Mouse (Mus musculus) adrenal gland, postnatal 14 days (tissue): ENCODE measurements around the gene Cep97. TPM values are rescaled to one million over a fixed set of nuclear protein-coding genes. Genes with fewer than 3 reads are reported as not detected.
"Not testable (repeated sequence)": the region's sequence is repeated elsewhere in the genome, so short reads cannot be mapped to it uniquely, and the experiment has no call there.

Experiments
- DNase-seq: peaks from one replicate; pipeline ENCODE4 v3.0.0; 2021; ENCODE audit warnings: mixed read lengths
- total RNA-seq: library from RNA; stranded (reverse); gene quantifications from 2 replicates; pipeline ENCODE4 v1.2.3, GENCODE M21; 2021

Cep97 gene
- total RNA-seq, 1 experiment from 2014 or later, result 8.4 TPM

- DNase-seq, result not testable (repeated sequence)
These were observed 13.3 kb upstream of the Cep97 start for GRCm38 (mm10) chr16:55947876-55948410.

DNA sequence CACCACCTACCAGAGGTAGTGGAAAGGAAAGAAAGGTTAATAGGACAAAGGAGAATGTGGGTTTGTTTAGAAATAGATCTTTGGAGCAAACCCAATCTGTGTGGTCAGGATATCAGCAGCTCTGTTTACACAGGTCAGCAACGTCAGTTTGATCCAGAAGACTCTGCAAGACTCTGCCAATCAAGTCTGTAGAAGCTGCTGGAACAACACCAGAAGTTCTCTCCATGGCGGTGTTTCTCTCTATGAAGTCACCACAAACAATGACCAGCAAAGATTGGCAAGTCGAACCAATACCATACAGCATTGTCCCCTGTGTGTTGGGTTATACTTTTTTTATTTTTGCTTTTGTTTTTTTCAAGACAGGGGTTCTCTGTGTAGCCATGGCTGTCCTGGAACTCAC is 12.6 kb upstream of the Cep97 start:
- no peak for DNase-seq

DNA sequence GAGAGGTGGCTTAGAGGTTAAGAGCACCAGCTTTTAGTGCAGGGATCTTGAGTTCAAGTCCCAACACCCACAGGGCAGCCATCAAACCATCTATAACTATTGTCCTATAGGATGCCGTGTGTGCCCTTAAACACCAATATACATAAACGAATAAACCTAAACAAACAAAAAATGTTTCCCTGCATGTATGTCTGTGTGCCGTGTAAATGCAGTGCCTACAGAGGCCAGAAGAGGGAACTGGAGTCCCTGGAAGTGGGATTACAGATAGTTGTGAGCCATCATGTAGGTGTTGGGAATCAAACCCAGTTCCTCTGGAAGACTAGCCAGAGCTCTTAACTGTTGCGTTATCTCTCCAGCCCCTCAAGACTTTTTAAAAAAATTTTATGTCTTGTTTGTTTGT is 6.1 kb upstream of the Cep97 start:
- no peak for DNase-seq

DNA sequence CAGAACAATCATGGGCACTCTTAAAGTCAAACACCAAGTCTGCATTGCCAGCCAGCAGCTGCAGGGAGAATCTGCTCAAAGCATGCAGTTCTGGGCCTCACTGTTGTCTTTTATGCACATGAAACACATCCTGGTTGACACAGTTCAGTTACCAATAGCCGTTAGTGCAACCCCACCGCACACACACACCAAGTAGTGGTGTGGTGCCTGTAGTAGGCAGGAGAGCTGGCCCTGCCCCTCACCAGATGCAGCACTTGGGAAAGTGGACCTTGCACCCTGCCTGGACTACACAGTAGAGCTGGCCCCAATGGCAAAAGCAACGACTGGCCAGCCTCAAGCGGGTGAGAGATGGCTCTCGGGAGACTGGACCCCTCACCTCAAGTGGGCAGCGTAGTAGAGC is 5.0 kb upstream of the Cep97 start:
- no peak for DNase-seq

- DNase-seq, result no peak
These were observed 4.1 kb upstream of the Cep97 start for GRCm38 (mm10) chr16:55938761-55939160.

DNA sequence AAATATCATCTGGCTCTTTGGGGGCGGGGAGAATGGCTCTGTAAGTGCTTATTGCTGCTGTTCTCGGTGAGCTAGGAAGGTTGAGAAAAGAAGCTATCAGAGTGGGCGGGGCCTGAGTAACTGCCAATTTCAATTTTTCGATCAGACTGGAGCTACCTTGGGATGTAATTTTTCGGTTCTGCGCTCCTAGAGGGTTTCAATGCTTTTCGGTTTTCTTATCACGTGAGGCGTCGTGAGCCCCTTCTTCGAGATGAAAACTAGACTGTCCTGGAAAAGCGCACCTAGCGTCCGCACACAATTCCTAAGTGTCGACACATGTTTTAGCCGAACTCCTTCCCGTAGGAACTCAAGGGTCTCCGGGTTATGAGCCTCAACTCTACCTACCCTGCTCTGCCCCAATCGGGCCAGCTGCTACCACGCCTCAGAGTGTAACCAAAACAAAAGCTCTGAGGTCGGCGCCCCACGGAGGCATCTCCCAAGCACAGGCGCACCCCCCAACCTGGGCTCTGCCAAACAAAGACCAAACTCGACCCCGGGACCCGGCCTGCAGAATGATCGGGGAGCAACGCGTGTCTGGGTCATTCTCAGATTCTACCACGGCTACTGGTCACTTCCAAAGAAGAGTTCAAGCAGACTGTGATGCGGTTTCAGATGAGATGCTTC is 843 bp downstream of the Cep97 start:
- peak; percentile 45 for DNase-seq

DNA sequence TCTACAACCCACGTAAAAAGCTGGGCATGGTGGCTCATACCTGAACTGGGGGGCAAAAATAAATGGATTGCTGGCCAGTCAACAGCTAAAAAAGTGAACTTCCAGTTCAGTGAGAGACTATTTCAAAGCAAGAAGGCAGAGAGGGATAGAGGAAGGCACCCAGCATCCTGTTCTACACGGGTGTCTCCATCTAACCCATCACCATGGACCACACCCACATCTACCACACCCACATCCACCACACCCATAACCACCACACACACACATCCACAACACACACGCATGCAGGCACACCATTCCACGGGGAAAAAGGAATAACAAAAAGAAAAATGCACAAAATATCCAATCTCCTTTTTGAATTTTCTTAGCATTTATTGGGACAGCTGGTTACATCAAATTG is 10.6 kb downstream of the Cep97 start:
- no peak for DNase-seq

- no peak for DNase-seq
These were observed 12.6 kb downstream of the Cep97 start for GRCm38 (mm10) chr16:55922079-55922478.

GRCm38 (mm10) chr16:55914716-55915115 is 19.9 kb downstream of the Cep97 start:
- DNase-seq, result no peak

DNA sequence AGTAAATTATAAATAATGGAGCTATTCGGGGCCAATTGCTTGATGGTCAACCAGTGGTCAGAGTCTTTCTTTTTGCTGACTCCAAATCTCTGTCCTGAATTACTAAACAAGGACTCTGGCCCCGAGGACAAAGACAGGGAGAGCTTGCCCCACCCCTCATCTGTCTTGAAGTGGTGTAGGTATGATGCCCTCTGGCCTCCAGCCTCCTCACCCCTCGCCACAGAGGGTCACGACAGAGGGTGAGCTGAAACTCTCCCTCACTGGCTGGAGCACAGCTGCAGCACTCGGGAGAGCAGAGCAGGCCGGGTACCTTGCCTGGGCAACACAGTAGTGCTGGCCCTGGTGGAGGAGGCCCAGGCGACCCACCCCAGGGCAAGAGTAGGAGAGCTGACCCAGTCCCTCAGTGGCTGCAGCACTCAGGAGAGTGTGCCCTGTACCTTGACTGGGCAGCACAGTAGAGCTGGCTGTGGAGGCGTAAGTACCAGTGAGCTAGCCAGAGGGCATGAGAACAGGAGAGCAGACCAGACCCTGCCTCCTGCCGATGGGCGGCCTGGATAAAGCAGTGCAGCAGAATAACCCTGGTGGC is 24.4 kb downstream of the Cep97 start:
- no peak for DNase-seq

- no peak for DNase-seq
These were observed 27.6 kb downstream of the Cep97 start for GRCm38 (mm10) chr16:55906928-55907679.

DNA sequence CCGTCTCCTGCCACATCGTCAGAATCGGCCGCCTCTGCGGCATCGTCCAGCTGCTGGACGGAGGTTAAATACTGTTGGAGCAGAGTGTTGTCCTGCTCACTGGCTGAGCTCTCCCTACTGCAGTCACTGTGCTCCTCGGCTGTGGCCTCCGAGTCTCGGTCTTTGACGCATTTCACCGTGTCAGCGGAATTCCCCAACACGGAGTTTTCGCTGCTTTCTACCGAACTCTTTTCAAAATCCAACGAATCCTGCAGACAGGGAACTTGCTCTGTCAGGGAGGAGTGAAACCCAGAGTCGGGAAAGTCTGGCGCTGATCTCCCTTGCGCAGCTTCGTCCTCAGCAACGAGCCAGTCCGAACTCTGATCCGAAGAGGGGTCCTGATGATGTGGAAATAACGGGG is 29.3 kb downstream of the Cep97 start:
- DNase-seq, result no peak

DNA sequence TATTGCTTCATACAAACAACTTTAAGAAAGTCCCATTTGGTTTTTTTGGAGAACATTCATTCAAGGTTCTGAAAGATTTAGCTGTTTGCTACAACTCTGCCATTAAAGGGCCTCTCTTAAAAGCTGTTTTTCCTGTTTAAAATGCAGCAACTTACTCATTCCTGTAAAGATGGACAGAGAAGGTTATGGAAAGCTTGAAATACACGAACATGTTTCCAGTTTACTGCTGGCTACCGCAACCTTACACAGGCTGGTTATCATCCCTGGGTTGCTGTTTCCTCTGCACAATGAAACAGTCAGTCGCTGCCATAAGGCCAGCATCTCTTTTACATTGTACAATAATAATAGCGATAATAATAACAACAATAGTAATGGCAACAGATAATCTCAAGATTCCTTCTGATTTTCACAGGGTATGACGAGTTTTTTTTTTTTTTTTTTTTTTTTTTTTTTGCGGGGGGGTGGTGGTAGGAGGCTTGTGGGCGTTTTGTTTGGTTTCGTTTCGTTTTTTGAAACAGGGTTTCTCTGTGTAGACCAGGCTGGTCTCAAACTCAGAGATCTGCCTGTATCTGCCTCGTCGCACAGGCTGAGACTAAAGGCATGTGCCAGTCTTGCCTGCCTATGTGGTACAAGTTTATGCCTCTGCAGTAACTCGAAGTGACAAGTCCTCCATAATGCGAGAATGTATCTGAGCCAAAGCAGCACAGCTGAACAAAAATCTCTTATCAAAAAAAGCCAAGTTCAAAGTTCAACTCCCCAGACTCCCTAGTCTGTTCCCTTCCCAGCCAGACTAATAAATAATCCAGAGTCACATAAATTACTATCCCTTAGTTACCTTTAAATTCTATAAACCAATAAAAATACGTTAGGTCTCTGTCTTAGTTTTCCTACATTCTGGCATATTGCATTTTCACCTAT is 32.6 kb downstream of the Cep97 start:
- no peak for DNase-seq

GRCm38 (mm10) chr16:55898385-55899002 is 36.2 kb downstream of the Cep97 start:
- DNase-seq, result peak; percentile 30

GRCm38 (mm10) chr16:55895651-55896095 is 39.0 kb downstream of the Cep97 start:
- DNase-seq, result no peak

GRCm38 (mm10) chr16:55894893-55895650 is 39.6 kb downstream of the Cep97 start, which contains the start of gene Nxpe3:
TSS of gene Nxpe3 (minus strand) at chr16:55895285.
- peak; percentile 89 for DNase-seq

DNA sequence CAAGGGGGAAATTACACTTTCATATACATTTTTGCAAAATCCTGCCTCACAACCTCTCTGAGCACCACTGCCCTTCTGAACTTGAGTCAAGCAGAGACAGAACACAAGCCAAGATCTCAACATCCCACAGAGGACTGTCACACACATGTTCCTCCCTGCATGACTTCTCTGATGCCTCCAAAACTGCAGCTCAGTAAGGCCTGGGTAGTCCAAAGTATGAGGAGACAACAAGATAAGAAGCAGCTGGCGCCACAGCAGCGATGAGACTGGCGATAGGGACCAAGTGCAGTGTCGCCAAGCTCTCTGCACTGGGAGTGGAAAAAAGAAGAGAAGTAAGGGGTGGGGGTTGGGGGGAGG is 40.1 kb downstream of the Cep97 start:
- peak; percentile 42 for DNase-seq

DNA sequence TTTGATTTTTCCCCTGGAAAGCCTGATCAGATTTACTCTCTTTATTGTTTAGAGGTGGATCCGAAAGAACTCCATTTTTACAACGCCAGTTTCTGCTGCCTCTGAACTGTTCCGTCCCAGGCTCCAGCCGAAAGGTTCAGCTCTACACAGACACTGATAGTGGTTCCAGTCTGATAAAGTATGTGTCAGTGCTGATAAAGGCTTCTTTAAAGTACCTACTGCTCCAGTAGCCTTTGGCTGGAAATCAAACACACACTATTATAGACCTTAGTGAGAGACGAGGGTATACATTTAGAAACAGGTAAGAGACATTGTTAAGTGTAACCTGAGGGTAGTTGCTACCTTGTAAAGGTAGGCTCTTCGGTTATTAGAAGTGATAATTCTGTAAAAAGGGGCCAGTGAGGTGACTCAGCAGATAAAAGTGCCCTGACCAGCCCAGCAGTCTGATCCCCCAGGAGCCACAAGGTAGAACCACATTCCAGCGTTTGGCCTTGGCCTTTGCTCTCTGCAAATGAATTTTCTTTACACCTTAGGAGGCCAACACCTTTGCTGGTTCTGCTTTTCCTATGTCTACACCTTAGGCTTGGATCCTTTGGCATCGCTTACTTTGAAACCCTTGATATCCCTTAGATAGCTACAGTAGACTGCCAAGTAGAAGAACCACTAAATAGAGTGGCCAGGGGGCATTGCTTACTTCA is 41.1 kb downstream of the Cep97 start:
- no peak for DNase-seq

GRCm38 (mm10) chr16:55892484-55892883 is 42.2 kb downstream of the Cep97 start:
- no peak for DNase-seq

GRCm38 (mm10) chr16:55891346-55891745 is 43.3 kb downstream of the Cep97 start:
- no peak for DNase-seq
